Mouse (Mus musculus) forelimb bud, embryonic 11.5 days (tissue): ENCODE results near the gene Casc4.
A peak's percentile ranks its signal among the peaks of the same experiment; 100 is the strongest.
"Not testable (repeated sequence)": the region's sequence is repeated elsewhere in the genome, so short reads cannot be mapped to it uniquely, and the experiment has no call there.

Source experiments
- DNase-seq: peaks from one replicate; pipeline ENCODE4 v3.0.0-alpha.2; 2012; ENCODE audit warnings: low read depth, low spot score

Casc4 gene

DNA sequence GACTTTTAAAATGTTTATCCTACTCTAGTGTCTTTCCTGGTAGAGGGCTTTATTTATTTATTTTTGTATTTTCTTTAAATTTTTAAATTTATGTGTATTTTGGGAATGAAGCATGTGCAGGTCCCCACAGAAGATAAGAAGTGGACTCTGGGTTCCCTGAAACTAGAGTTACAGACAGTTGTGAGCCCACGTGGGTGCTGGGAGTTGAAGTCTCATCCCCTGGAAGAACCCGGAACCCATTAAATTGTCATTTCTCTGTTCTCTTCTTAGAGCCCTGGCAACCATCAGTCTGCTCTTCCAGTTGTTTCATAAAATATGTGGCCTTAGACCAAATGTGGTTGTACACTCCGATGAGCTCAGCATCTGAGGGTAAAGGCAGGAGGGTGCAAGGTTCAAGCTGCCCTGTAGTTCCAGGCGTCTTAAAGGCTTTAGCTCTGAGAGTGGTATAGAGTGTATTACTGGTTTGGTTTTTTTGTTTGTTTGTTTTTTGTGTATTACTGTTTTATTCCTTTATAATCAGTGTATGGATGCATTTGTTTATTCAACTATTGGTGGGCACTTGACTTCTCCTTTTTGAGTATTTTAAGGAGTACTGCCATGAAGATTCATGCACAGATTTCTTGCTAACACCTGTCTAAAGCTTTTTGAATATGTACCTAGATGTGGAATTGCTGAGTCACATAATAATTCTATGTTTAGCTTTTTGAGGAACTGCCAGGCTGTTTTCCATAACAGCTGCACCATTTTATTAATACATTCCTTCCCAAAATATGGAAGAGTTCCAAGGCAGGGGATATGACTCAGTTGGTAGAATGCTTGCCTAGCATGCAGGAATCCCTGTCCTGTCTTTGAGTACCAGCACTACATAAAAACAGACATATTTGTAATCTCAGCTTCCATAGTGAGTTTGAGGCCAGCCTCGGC is 49.5 kb downstream of the Casc4 start:
- no peak for DNase-seq

- not testable (repeated sequence) for DNase-seq
These were observed 70.9 kb downstream of the Casc4 start for GRCm38 (mm10) chr2:121937624-121938023.

GRCm38 (mm10) chr2:121943364-121943763 is 76.6 kb downstream of the Casc4 start:
- no peak for DNase-seq

DNA sequence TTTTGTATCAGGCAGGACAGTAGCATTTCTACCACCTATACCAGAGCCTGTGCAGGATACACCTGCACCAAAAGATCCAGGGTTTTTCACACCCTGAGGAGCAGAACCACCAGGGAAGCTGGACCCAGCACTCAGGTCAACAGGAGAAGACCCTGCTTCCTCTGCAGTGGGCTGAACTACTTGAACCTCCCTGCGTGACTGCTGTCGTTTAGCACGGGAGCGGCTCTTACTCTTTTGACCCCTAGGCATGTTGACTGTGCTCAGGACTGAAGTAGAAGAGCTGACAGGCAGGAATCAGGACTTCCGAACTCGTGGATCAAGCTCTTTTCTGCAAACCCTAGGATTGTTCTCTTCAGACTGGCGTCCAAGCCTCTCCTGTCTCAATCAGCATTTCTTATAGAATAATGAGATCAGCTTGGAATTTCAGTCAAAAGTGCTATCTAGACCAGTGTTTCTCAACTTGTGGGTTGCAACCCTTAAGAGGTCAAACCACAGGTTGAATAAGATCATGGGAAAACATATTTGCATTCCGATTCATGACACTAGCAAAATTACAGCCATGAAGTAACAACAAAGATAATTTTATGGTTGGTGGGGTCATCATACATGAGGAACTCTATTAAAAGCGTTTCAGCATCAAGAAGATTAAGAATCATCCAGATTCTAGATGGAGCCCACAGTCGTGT is 88.3 kb downstream of the Casc4 start:
- DNase-seq = no peak

DNA sequence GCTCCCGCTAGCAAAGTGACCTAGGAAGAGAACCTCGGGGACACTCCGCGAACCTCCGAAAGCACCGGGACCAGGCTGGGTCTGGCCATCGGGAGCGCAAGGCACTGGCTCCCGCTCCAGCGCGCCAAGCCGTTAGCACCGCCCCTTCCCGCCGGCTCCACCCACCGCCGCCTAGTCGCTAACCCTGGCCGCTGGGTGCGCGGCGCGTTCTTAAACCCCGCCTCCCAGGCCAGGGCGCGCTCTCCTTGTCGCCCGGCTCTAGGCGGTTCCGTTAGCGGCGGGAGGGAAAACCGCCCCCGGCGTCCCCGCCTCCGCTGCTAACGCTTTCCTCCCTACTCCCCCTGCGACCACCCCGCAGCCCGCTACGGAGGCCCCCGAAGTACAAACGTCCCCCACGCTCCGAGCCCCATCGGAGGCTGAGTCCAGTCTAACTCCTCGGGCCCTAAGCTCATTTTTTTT is 89.0 kb downstream of the Casc4 start, which contains the start of the genes Ctdspl2 and Mageb3:
Gene Ctdspl2 (plus strand): TSS at position 237 of the 459 bp plus-strand sequence.
Gene Mageb3 (minus strand): TSS at position 328 of the 459 bp plus-strand sequence.
- peak; percentile 94 for DNase-seq

- DNase-seq = peak; percentile 93
These were observed 89.7 kb downstream of the Casc4 start for GRCm38 (mm10) chr2:121956224-121957018.

DNA sequence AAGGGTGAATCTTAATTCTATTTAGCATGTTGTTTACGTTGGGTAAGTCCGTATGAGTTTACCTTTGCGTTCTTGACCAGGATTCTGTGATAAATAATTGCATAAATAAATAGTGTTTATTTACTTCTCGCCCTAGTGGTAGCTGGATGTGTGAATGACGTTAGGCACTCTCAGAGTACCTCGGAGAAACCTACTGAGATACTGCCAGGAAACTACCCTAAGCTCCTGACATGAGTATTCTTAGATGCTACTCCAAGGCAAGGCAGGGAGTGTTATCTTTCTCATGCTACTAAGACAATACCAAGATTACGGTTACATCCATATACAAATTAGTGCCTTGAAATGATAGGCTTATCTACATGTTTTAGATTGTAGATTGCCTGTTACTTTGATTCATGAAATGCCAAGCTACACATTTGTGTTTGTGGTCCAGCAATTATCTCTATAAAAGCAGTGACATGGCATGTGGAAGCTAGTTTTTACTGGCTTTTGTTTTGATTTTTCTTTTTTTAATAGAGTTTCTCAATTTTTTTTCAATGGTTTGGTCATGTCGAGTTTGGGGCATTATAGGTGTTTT is 90.5 kb downstream of the Casc4 start:
- DNase-seq = no peak
